ENCODE assay signal across 8 mouse cellular contexts in the genomic region with DNA sequence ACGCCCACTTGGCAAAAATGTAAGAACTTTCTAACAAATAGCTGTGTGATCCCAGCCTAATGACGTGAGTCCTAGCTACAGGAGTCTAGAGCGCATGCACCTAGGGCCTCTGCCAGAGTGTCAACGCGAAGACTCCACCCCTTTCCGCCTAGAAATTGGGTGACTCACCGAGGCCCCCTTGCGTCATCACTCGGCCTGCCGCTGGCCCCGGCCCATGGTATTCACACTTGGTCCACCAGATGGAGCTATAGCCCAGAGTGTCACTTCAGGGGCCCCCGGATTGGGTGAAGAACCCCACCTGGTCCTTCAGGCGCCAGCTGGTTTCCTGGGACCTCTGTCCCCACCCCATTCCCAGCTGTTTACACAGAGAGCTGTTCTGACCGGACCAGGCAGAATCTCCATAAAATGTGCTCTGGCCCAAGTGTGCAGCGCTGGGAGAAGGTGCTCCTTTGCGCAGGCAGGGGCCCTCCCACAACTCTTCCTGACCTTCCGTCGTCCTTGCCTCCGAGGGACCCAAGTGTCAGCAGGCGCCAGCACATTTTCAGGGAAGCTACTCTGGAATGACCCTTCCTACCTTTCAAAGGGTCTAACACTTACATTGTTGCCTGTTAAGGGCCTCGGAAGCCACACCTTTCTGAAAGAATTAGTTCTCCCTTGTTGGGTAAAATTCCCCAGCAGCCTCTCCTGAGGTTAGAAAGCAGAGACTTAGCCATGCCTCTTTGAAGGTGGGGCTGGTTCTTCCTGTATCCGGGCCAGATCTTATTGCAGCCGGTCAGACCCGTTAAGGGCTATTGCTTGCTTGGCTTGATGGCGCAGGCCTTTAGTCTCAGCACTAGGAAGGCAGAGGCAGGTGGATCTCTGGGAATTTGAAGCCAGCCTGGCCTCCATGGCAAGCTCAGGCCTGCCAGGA. TPM values are rescaled to one million over a fixed set of nuclear protein-coding genes. Genes with fewer than 3 reads are reported as not detected.
DNase-seq lines count a peak whose midpoint lies in the region; ATAC-seq lines count a peak whose summit lies in the region.

No protein-coding gene starts in this region.

- peak; percentile 99 to 100 for DNase-seq in adrenal gland, adult (ENCODE audit: inconsistent age in 2 of 2, low spot score in 1 of 2)
- DNase-seq in embryo, embryonic 10.5 days (ENCODE audit: low spot score) = peak; percentile 98
- peak; percentile 97 for DNase-seq in gastrocnemius, postnatal 14 days
- peak; percentile 91 to 96 for DNase-seq in left cerebral cortex, postnatal 10 days (ENCODE audit: extremely low spot score in 1 of 2, low spot score in 2 of 2)
- DNase-seq in mesoderm, embryonic 11.5 days (ENCODE audit: low read depth, low spot score) = peak; percentile 95
- peak; percentile 91 to 92 for DNase-seq in right cerebral cortex, postnatal 36 days (ENCODE audit: low spot score in 2 of 2)
- peak; percentile 96 for DNase-seq in yolk sac, embryonic 10.5 days (ENCODE audit: low spot score)

- ATAC-seq in inflammation-experienced regulatory T-cells, adult 6 months = peak; percentile 80

- intact Hi-C loops in gastrocnemius, postnatal 14 days (cut with DNase I; ENCODE audit: low total_unique reads) = loop anchor here (5.0 to 10.0 kb wide), 2 partner anchors 91 to 163 kb away; no protein-coding TSS in a partner anchor
- intact Hi-C loops in left cerebral cortex, postnatal 10 days (cut with DNase I) = loop anchor here (2.0 to 5.0 kb wide), 2 partner anchors 83 to 166 kb away; no protein-coding TSS in a partner anchor

RNA-seq across cellular contexts. Expression of a gene that starts 6.5 kb away (rescaled TPM):
- 10 to 100 TPM; 57.0 to 63.3 TPM for total RNA-seq in gastrocnemius, postnatal 14 days (2021)
- 100 to 1,000 TPM; 124 to 141 (median 130) TPM for polyA plus RNA-seq in inflammation-experienced regulatory T-cells, adult 6 months (2017; shearing (Covaris generic))
- 10 to 100 TPM; 24.5 to 26.7 TPM for total RNA-seq in left cerebral cortex, postnatal 10 days (2021)

RNA-seq across cellular contexts. Expression of a gene that starts 9.3 kb away (rescaled TPM):
- 10 to 100 TPM in 1 of 2 experiments, 1 to 10 TPM in 1; 9.5 to 10.2 TPM for total RNA-seq in gastrocnemius, postnatal 14 days (2021)
- 10 to 100 TPM; 56.9 to 80.8 (median 70.0) TPM for polyA plus RNA-seq in inflammation-experienced regulatory T-cells, adult 6 months (2017; shearing (Covaris generic))
- 10 to 100 TPM; 13.8 to 14.3 TPM for total RNA-seq in left cerebral cortex, postnatal 10 days (2021)

Comparison
In these comparisons a context has a peak if more than half of its experiments do, and no peak if none do; other contexts are left out.
1. Peak in every context shown above with its lines: DNase-seq and ATAC-seq.